In the genomic region with DNA sequence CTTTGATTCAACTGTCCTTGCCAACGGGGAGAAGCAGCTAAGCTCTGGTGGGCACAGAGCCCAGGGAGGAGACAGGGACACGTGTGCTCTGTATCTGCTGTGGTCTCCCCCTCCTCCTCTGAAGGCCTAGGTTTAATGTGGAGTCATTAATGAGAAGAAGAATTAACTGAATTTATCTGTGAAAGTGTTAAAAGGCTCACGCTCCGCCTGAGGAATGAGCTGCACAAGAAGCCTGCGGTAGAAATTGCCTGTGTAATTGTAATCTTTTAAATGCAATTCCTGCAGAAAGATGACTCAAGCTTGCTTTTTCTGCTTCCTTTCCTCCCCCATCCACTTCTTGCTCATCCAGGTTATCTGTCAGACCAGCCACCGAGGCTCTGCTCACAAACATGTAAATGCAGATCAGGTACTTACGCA, we compare ENCODE assay signal across 17 mouse cellular contexts.
DNase-seq lines count a peak whose midpoint lies in the region; ATAC-seq and TF ChIP-seq lines count a peak whose summit lies in the region.
"Had no signal": no experiment of that assay in that cellular context is flagged by ENCODE, and none has a peak within 500 bp of the region (broad histone marks: within the 10 kb centered on the region; RNA-seq: fewer than 3 reads in every experiment).

No protein-coding gene starts in this region.

- no peak for TF ChIP-seq CTCF in left cerebral cortex, adult 2 months (IDR thresholded peaks at IDR 0.05)
- TF ChIP-seq CTCF in cortical plate, adult 2 months (IDR thresholded peaks at IDR 0.05; ENCODE audit: extremely low read depth, insufficient read depth, low read length), result no peak

- no peaks in the 10 kb centered on the region for H3K36me3 ChIP-seq in forebrain, embryonic 16.5 days (ENCODE audit: control insufficient read depth, insufficient read depth)
- no peaks in the 10 kb centered on the region for H3K36me3 ChIP-seq in midbrain, embryonic 16.5 days (ENCODE audit: control insufficient read depth, insufficient read depth, low read length)
- H3K36me3 ChIP-seq: embryonic facial prominence, embryonic 10.5 days; heart, embryonic 12.5 days; lung, embryonic 15.5 days; neural tube, embryonic 12.5 days had no signal

- peaks cover 8% of the 10 kb centered on the region for H3K4me1 ChIP-seq in cortical plate, adult 2 months (ENCODE audit: control insufficient read depth, insufficient read depth, low read length)
- peaks cover 24% of the 10 kb centered on the region for H3K4me1 ChIP-seq in forebrain, embryonic 16.5 days (replicated peaks; ENCODE audit: control insufficient read depth, insufficient read depth, low read length)
- peaks cover 16% of the 10 kb centered on the region for H3K4me1 ChIP-seq in midbrain, embryonic 16.5 days (ENCODE audit: control insufficient read depth, insufficient read depth, low read length)
- H3K4me1 ChIP-seq: heart, embryonic 12.5 days; lung, embryonic 15.5 days had no signal

- intact Hi-C loops in left cerebral cortex, adult 2 months (cut with DNase I), result loop anchor here (5.0 kb wide), 1 partner anchor 45 kb away; no protein-coding TSS in a partner anchor

- no peak overlapping the region for H3K4me2 ChIP-seq in forebrain, embryonic 16.5 days (ENCODE audit: low read length)
- H3K4me2 ChIP-seq in midbrain, embryonic 16.5 days (ENCODE audit: low read length), result no peak overlapping the region
- H3K4me2 ChIP-seq: heart, embryonic 12.5 days; lung, embryonic 15.5 days; neural tube, embryonic 12.5 days had no signal

- no peak for DNase-seq in left cerebral cortex, adult 2 months (ENCODE audit: extremely low spot score in 1 of 2, low spot score in 2 of 2)
- no peak for DNase-seq in left cerebral cortex, adult 11 months (ENCODE audit: low spot score)
- no peak for DNase-seq in liver
- no peak for DNase-seq in embryo, embryonic 10.5 days (ENCODE audit: low spot score)
- DNase-seq: cerebellum, adult 18-20 months; gastrocnemius, postnatal 10 days; heart, postnatal 4 days; kidney, adult 8-10 months had no signal

- WGBS in forebrain, embryonic 16.5 days, result 41% methylated on average over 7 of the region's 7 CpGs
- 41% methylated on average over 7 of the region's 7 CpGs for WGBS in midbrain, embryonic 16.5 days

- H3K27me3 ChIP-seq in forebrain, embryonic 16.5 days (replicated peaks; ENCODE audit: control insufficient read depth, insufficient read depth, low read length), result no peaks in the 10 kb centered on the region
- no peaks in the 10 kb centered on the region for H3K27me3 ChIP-seq in midbrain, embryonic 16.5 days (ENCODE audit: control insufficient read depth, insufficient read depth, low read depth, low read length)
- H3K27me3 ChIP-seq: lung, embryonic 15.5 days; neural tube, embryonic 12.5 days had no signal

- ATAC-seq in forebrain, embryonic 16.5 days, result peak; percentile 31; the same call in 1 of the 2 replicates
- peak; percentile 65; the same call in 1 of the 2 replicates for ATAC-seq in midbrain, embryonic 16.5 days
- ATAC-seq: CD4-positive, CD25-positive, alpha-beta regulatory T cell, adult 4 months had no signal

- H3K4me3 ChIP-seq in left cerebral cortex, adult 2 months, result no peak overlapping the region
- H3K4me3 ChIP-seq in cortical plate, adult 2 months (ENCODE audit: insufficient read depth, low read length), result no peak overlapping the region
- H3K4me3 ChIP-seq in forebrain, embryonic 16.5 days (replicated peaks; ENCODE audit: low read length), result no peak overlapping the region
- no peak overlapping the region for H3K4me3 ChIP-seq in midbrain, embryonic 16.5 days (ENCODE audit: low read depth, low read length)
- H3K4me3 ChIP-seq: embryonic facial prominence, embryonic 10.5 days; heart, embryonic 12.5 days; lung, embryonic 15.5 days; megakaryocyte, embryonic 14.5 days; neural tube, embryonic 12.5 days had no signal

- H3K9ac ChIP-seq in forebrain, embryonic 16.5 days (replicated peaks; ENCODE audit: low read depth, low read length), result no peak overlapping the region
- H3K9ac ChIP-seq in midbrain, embryonic 16.5 days (ENCODE audit: low read depth, low read length), result no peak overlapping the region
- H3K9ac ChIP-seq: heart, embryonic 12.5 days; lung, embryonic 15.5 days; neural tube, embryonic 12.5 days had no signal

- H3K9me3 ChIP-seq in forebrain, embryonic 16.5 days (ENCODE audit: control insufficient read depth, low read length), result no peaks in the 10 kb centered on the region
- no peaks in the 10 kb centered on the region for H3K9me3 ChIP-seq in midbrain, embryonic 16.5 days (replicated peaks; ENCODE audit: control insufficient read depth, low read length, poor library complexity, severe bottlenecking)
- H3K9me3 ChIP-seq: embryonic facial prominence, embryonic 10.5 days; lung, embryonic 15.5 days; megakaryocyte, embryonic 14.5 days; neural tube, embryonic 12.5 days had no signal

- no peak for TF ChIP-seq POLR2A in cortical plate, adult 2 months (IDR thresholded peaks at IDR 0.05; ENCODE audit: extremely low read depth, insufficient read depth, low read length)

- peak overlapping the region; percentile 81 for H3K27ac ChIP-seq in left cerebral cortex, adult 2 months
- H3K27ac ChIP-seq in cortical plate, adult 2 months (ENCODE audit: insufficient read depth, low read length), result peak overlapping the region; percentile 51; the same call in 1 of the 2 replicates
- peak overlapping the region; percentile 57 for H3K27ac ChIP-seq in forebrain, embryonic 16.5 days (ENCODE audit: low read length)
- H3K27ac ChIP-seq in midbrain, embryonic 16.5 days (ENCODE audit: low read length), result peak overlapping the region; percentile 80
- H3K27ac ChIP-seq: embryonic facial prominence, embryonic 10.5 days; lung, embryonic 15.5 days; neural tube, embryonic 12.5 days had no signal
